ENCODE assay signal across 17 mouse cellular contexts in genomic region chr1:100922833-100923232, GRCm38 (mm10).
DNase-seq lines count a peak whose midpoint lies in the region; TF ChIP-seq lines count a peak whose summit lies in the region.
"Had no signal": no experiment of that assay in that cellular context is flagged by ENCODE, and none has a peak within 500 bp of the region (broad histone marks: within the 10 kb centered on the region; RNA-seq: fewer than 3 reads in every experiment).

No protein-coding gene starts in this region.

- no peak overlapping the region for H3K4me3 ChIP-seq in MEL (ENCODE audit: control insufficient read depth in 1 of 2, insufficient read depth in 1 of 2, low read depth in 2 of 2, low read length in 2 of 2)
- no peak overlapping the region for H3K4me3 ChIP-seq in kidney, adult 2 months (ENCODE audit: insufficient read depth, low read depth, low read length)

- H3K27me3 ChIP-seq in MEL (ENCODE audit: control insufficient read depth in 1 of 2, insufficient read depth in 2 of 2, low read length in 2 of 2) = no peaks in the 10 kb centered on the region
- H3K27me3 ChIP-seq in kidney, adult 2 months (replicated peaks; ENCODE audit: control insufficient read depth, insufficient read depth, low read length) = no peaks in the 10 kb centered on the region
- H3K27me3 ChIP-seq: CH12.LX, Patski had no signal

- no peak for TF ChIP-seq CTCF in MEL (IDR thresholded peaks at IDR 0.05 in 2 of 3, conservative IDR thresholded peaks at IDR 0.05 in 1 of 3; ENCODE audit: control insufficient read depth in 1 of 3, insufficient read depth in 1 of 3, low read depth in 2 of 3, low read length in 3 of 3, poor library complexity in 1 of 3, severe bottlenecking in 1 of 3)
- no peak for TF ChIP-seq CTCF in kidney, adult 2 months (conservative IDR thresholded peaks at IDR 0.05; ENCODE audit: insufficient read depth, insufficient read length, low read depth, low read length)

- H3K79me2 ChIP-seq in MEL (ENCODE audit: control insufficient read depth, insufficient read depth, low read length, poor library complexity) = no peaks in the 10 kb centered on the region

- peaks cover 0 to 3% of the 10 kb centered on the region in 2 experiments; a peak in 1 of 4 replicates for H3K36me3 ChIP-seq in MEL (ENCODE audit: control insufficient read depth in 1 of 2, insufficient read depth in 2 of 2, low read length in 2 of 2)
- no peaks in the 10 kb centered on the region for H3K36me3 ChIP-seq in kidney, adult 2 months (ENCODE audit: control insufficient read depth, insufficient read depth, low read length)
- H3K36me3 ChIP-seq: G1E had no signal

- peak; percentile 31 to 80; a peak in 3 of 4 replicates for TF ChIP-seq EP300 in MEL (IDR thresholded peaks at IDR 0.05; ENCODE audit: low read depth in 1 of 2, low read length in 2 of 2)

- no peak for TF ChIP-seq RAD21 in MEL (IDR thresholded peaks at IDR 0.05; ENCODE audit: low read depth, low read length)

- no peak overlapping the region for H3K9ac ChIP-seq in MEL (ENCODE audit: control insufficient read depth, low read depth, low read length, poor library complexity, severe bottlenecking)

- H3K27ac ChIP-seq in MEL (ENCODE audit: control insufficient read depth, low read depth, low read length) = no peak overlapping the region
- no peak overlapping the region for H3K27ac ChIP-seq in kidney, adult 2 months (ENCODE audit: insufficient read depth, low read depth, low read length)

- no peak for TF ChIP-seq POLR2A in MEL (IDR thresholded peaks at IDR 0.05; ENCODE audit: control insufficient read depth in 1 of 2, insufficient read depth in 1 of 2, low read depth in 1 of 2, low read length in 2 of 2, poor library complexity in 1 of 2)
- no peak for TF ChIP-seq POLR2A in kidney, adult 2 months (IDR thresholded peaks at IDR 0.05; ENCODE audit: low read depth, low read length)

- H3K4me1 ChIP-seq in MEL (ENCODE audit: control insufficient read depth in 1 of 2, insufficient read depth in 2 of 2, low read length in 2 of 2) = peaks cover 0 to 3% of the 10 kb centered on the region in 2 experiments; a peak in 1 of 4 replicates
- H3K4me1 ChIP-seq in kidney, adult 2 months (ENCODE audit: control insufficient read depth, insufficient read depth, low read length) = no peaks in the 10 kb centered on the region

- H3K9me3 ChIP-seq in MEL (replicated peaks; ENCODE audit: insufficient read depth, low read length) = no peaks in the 10 kb centered on the region

- peak; percentile 52 for DNase-seq in MEL (ENCODE audit: low read depth, low spot score)
- no peak for DNase-seq in kidney, adult 2 months
- DNase-seq: adrenal gland, adult 2 months; adrenal gland, adult 8-10 months; adrenal gland, postnatal 10 days; adrenal gland, postnatal 14 days; adrenal gland, postnatal 25 days; adrenal gland, postnatal 36 days; B cell, adult 2 months; cerebellum, adult 11 months; cerebellum, adult 11-12 months; cerebellum, adult 18-20 months; cerebellum, adult 2 months; cerebellum, adult 8-10 months had no signal

TF ChIP-seq in MEL, 35 proteins besides CTCF, POLR2A, EP300 and RAD21:
- 0 out of 2 replicates have a peak, but pooled peaks have one; percentile 22 for TF ChIP-seq MYC (IDR thresholded peaks at IDR 0.05; ENCODE audit: low read depth, low read length)
- peak; percentile 41; the same call in 1 of the 2 replicates for TF ChIP-seq TAL1 (IDR thresholded peaks at IDR 0.05; ENCODE audit: low read length)
- no peak for TF ChIP-seq ZKSCAN1 (IDR thresholded peaks at IDR 0.05; ENCODE audit: low read depth, low read length)
- TF ChIP-seq ZC3H11A (IDR thresholded peaks at IDR 0.05; ENCODE audit: low read depth, low read length) = no peak
- peak; percentile 61 for TF ChIP-seq GATA1 (IDR thresholded peaks at IDR 0.05; ENCODE audit: low read depth, low read length)
- peak; percentile 79; the same call in 1 of the 2 replicates for TF ChIP-seq TCF12 (IDR thresholded peaks at IDR 0.05; ENCODE audit: low read depth, low read length)
